Mouse (Mus musculus) heart, postnatal 0 days (tissue): ENCODE data around the gene Mast4. TPM values are rescaled to one million over a fixed set of nuclear protein-coding genes. Genes with fewer than 3 reads are reported as not detected.

ENCODE experiments used
- ATAC-seq: fragments of 200-750 bp; cut with Nextera tagmentation; 2 replicates; pipeline ENCODE4 v1.8.0; 2017; ENCODE audit warnings: low read depth, moderate number of reproducible peaks, moderate library complexity; ENCODE audit not compliant: insufficient read depth
- DNase-seq: peaks from one replicate; pipeline ENCODE4 v3.0.0-alpha.2; 2016; ENCODE audit warnings: low spot score
- H3K27ac ChIP-seq: fragments of 300-500 bp; sonication (generic); 2 replicates; pipeline ENCODE4 v1.5.1; 2014; ENCODE audit warnings: low read depth, mild to moderate bottlenecking
- H3K27me3 ChIP-seq: fragments of 300-500 bp; sonication (generic); 2 replicates; pipeline ENCODE4 v1.6.1; 2014; ENCODE audit warnings: low read length, mixed read lengths; ENCODE audit not compliant: control insufficient read depth, insufficient read depth
- H3K36me3 ChIP-seq: fragments of 300-500 bp; sonication (generic); replicated peaks from 2 replicates; pipeline ENCODE4 v1.6.1; 2014; ENCODE audit warnings: low read length, mixed read lengths; ENCODE audit not compliant: control insufficient read depth, insufficient read depth
- H3K4me1 ChIP-seq: fragments of 300-500 bp; sonication (generic); 2 replicates; pipeline ENCODE4 v1.6.1; 2014; ENCODE audit warnings: antibody characterized with exemption; ENCODE audit not compliant: control insufficient read depth, insufficient read depth
- H3K4me2 ChIP-seq: fragments of 300-500 bp; sonication (generic); 2 replicates; pipeline ENCODE4 v1.6.1; 2014; ENCODE audit warnings: low read depth, mild to moderate bottlenecking, low read length, moderate library complexity
- H3K4me3 ChIP-seq: fragments of 300-500 bp; sonication (generic); 2 replicates; pipeline ENCODE4 v1.5.1; 2014; ENCODE audit warnings: low read depth, low read length
- H3K9ac ChIP-seq: fragments of 300-500 bp; sonication (generic); replicated peaks from 2 replicates; pipeline ENCODE4 v1.6.1; 2014; ENCODE audit warnings: low read depth, low read length, mixed read lengths
- H3K9me3 ChIP-seq: fragments of 300-500 bp; sonication (generic); replicated peaks from 2 replicates; pipeline ENCODE4 v1.6.1; 2016; ENCODE audit warnings: low read length; ENCODE audit not compliant: control insufficient read depth
- CTCF ChIP-seq: IDR thresholded peaks from 2 replicates; pipeline ENCODE4 v1.5.1; 2016; ENCODE audit warnings: antibody characterized with exemption, control low read depth, low read depth
- EP300 ChIP-seq: IDR thresholded peaks from 2 replicates; pipeline ENCODE4 v1.6.1; 2016; ENCODE audit warnings: antibody characterized with exemption, low read depth
- WGBS: fragments of 180-500 bp; shearing (Covaris S2); extraction: QIAGEN DNeasy Blood & Tissue Kit; methylation state at CpG from one replicate; pipeline ENCODE4 v1.1.7; 2014; 5-methylcytosine and 5-hydroxymethylcytosine counted together
- polyA plus RNA-seq: library from polyadenylated mRNA; unstranded; fragments of >200 nt; fragmentation: Nextera tagmentation; extraction: Ambion mirVana; gene quantifications from 2 replicates; pipeline ENCODE4 v1.2.1, GENCODE M21; 2015
- total RNA-seq: library from RNA; depleted of rRNA; stranded (reverse); fragments of >200 nt; gene quantifications from 2 replicates; pipeline ENCODE4 v1.2.3, GENCODE M21; 2014; ENCODE audit warnings: low replicate concordance

Mast4 gene
- total and polyA plus RNA-seq, 2 experiments from 2014 or later = 26.7 to 35.5 TPM

GRCm38 (mm10) chr13:103315113-103315708 lies 19.1 kb downstream of the Mast4 start:
- Histone ChIP-seq H3K9ac (no peak overlapping the region), H3K27me3 (no peaks in the 10 kb centered on the region), H3K4me2 (no peak overlapping the region), H3K4me1 (no peaks in the 10 kb centered on the region), H3K36me3 (no peaks in the 10 kb centered on the region), H3K27ac (no peak overlapping the region), H3K4me3 (no peak overlapping the region), H3K9me3 (no peaks in the 10 kb centered on the region)
- WGBS = 47% methylated on average over 10 of the region's 10 CpGs
- TF ChIP-seq CTCF = no peak
- no peak for TF ChIP-seq EP300
- DNase-seq (no peak), ATAC-seq (no peak)

GRCm38 (mm10) chr13:103308296-103308695 lies 26.0 kb downstream of the Mast4 start:
- no peak overlapping the region for H3K4me3 ChIP-seq
- 80% methylated on average over 4 of the region's 4 CpGs for WGBS
- H3K27ac ChIP-seq = no peak overlapping the region
- TF ChIP-seq EP300 = no peak
- no peak for TF ChIP-seq CTCF
- H3K36me3 ChIP-seq = no peaks in the 10 kb centered on the region
- H3K9ac ChIP-seq = no peak overlapping the region
- H3K9me3 ChIP-seq = no peaks in the 10 kb centered on the region
- ATAC-seq = no peak
- H3K4me2 ChIP-seq = no peak overlapping the region
- no peak for DNase-seq
- H3K27me3 ChIP-seq = no peaks in the 10 kb centered on the region
- no peaks in the 10 kb centered on the region for H3K4me1 ChIP-seq

- Histone ChIP-seq H3K4me1 (no peaks in the 10 kb centered on the region), H3K27me3 (no peaks in the 10 kb centered on the region), H3K9ac (no peak overlapping the region), H3K9me3 (no peaks in the 10 kb centered on the region), H3K4me2 (no peak overlapping the region), H3K4me3 (no peak overlapping the region), H3K36me3 (no peaks in the 10 kb centered on the region), H3K27ac (no peak overlapping the region)
- ATAC-seq (no peak), DNase-seq (no peak)
- WGBS = 76% methylated on average over 9 of the region's 9 CpGs
- no peak for TF ChIP-seq CTCF
- TF ChIP-seq EP300 = no peak
Measured at GRCm38 (mm10) chr13:103303826-103304225, 30.5 kb downstream of the Mast4 start.

GRCm38 (mm10) chr13:103302508-103302907 lies 31.8 kb downstream of the Mast4 start:
- Histone ChIP-seq H3K36me3 (no peaks in the 10 kb centered on the region), H3K27me3 (no peaks in the 10 kb centered on the region), H3K27ac (no peak overlapping the region), H3K9me3 (no peaks in the 10 kb centered on the region), H3K4me3 (no peak overlapping the region), H3K9ac (no peak overlapping the region), H3K4me2 (no peak overlapping the region), H3K4me1 (no peaks in the 10 kb centered on the region)
- WGBS = 71% methylated on average over 6 of the region's 6 CpGs
- ATAC-seq (no peak), DNase-seq (no peak)
- TF ChIP-seq CTCF (no peak), EP300 (no peak)

GRCm38 (mm10) chr13:103302077-103302476 lies 32.2 kb downstream of the Mast4 start:
- no peaks in the 10 kb centered on the region for H3K27me3 ChIP-seq
- DNase-seq = no peak
- no peaks in the 10 kb centered on the region for H3K36me3 ChIP-seq
- no peak overlapping the region for H3K9ac ChIP-seq
- no peak overlapping the region for H3K4me2 ChIP-seq
- TF ChIP-seq EP300 (no peak), CTCF (no peak)
- no peak overlapping the region for H3K4me3 ChIP-seq
- 87% methylated on average over 2 of the region's 2 CpGs for WGBS
- no peak for ATAC-seq
- H3K27ac ChIP-seq = no peak overlapping the region
- no peaks in the 10 kb centered on the region for H3K9me3 ChIP-seq
- H3K4me1 ChIP-seq = no peaks in the 10 kb centered on the region

GRCm38 (mm10) chr13:103294424-103294823 lies 39.9 kb downstream of the Mast4 start:
- no peak overlapping the region for H3K9ac ChIP-seq
- H3K4me2 ChIP-seq = no peak overlapping the region
- no peaks in the 10 kb centered on the region for H3K4me1 ChIP-seq
- 80% methylated on average over 13 of the region's 13 CpGs for WGBS
- no peak overlapping the region for H3K27ac ChIP-seq
- no peak overlapping the region for H3K4me3 ChIP-seq
- ATAC-seq (no peak), DNase-seq (no peak)
- no peaks in the 10 kb centered on the region for H3K27me3 ChIP-seq
- no peaks in the 10 kb centered on the region for H3K9me3 ChIP-seq
- H3K36me3 ChIP-seq = no peaks in the 10 kb centered on the region
- TF ChIP-seq CTCF (no peak), EP300 (no peak)
